Mouse (Mus musculus) lung, adult 2 months (tissue): ENCODE results near the gene Tent4a. TPM values are rescaled to one million over a fixed set of nuclear protein-coding genes. Genes with fewer than 3 reads are reported as not detected.

Experiments
- DNase-seq: peaks from one replicate; pipeline ENCODE4 v3.0.0; 2022
- H3K4me1 ChIP-seq: fragments of 200-500 bp; 2 replicates; pipeline ENCODE4 v1.6.1; 2011; ENCODE audit warnings: low read length; ENCODE audit not compliant: control insufficient read depth, insufficient read depth
- H3K4me3 ChIP-seq: fragments of 200-500 bp; replicated peaks from 2 replicates; pipeline ENCODE3; 2011; ENCODE audit warnings: low read depth, mild to moderate bottlenecking, control low read depth, low read length; ENCODE audit errors: extremely low read depth
- CTCF ChIP-seq: fragments of 200-500 bp; IDR thresholded peaks from 2 replicates; pipeline ENCODE4 v1.5.1; 2011; ENCODE audit warnings: mild to moderate bottlenecking, low read length, control low read depth; ENCODE audit not compliant: insufficient read depth
- POLR2A ChIP-seq: fragments of 200-500 bp; IDR thresholded peaks from 2 replicates; pipeline ENCODE4 v1.6.1; 2011; ENCODE audit warnings: low read depth, mild to moderate bottlenecking, control low read depth, low read length, borderline replicate concordance; ENCODE audit errors: extremely low read depth
- WGBS: fragments of 180-500 bp; shearing (Covaris S2); methylation state at CpG from one replicate; pipeline ENCODE4 v1.1.7; 2018; 5-methylcytosine and 5-hydroxymethylcytosine counted together
- polyA plus RNA-seq: library from polyadenylated mRNA; depleted of rRNA; stranded (reverse); fragments of >200 nt; gene quantifications from 2 replicates; pipeline ENCODE4 v1.2.3, GENCODE M21; 2012

Gene Tent4a
- polyA plus RNA-seq, 1 experiment: 12.0 TPM

GRCm38 (mm10) chr13:69485326-69485725, 49.1 kb downstream of the Tent4a start:
- 11% methylated on average over 6 of the region's 6 CpGs for WGBS
- H3K4me3 ChIP-seq: no peak overlapping the region
- H3K4me1 ChIP-seq: peaks cover 10% of the 10 kb centered on the region
- DNase-seq: no peak
- TF ChIP-seq CTCF: peak; percentile 46
- no peak for TF ChIP-seq POLR2A

- Histone ChIP-seq H3K4me3 (no peak overlapping the region), H3K4me1 (peaks cover 10% of the 10 kb centered on the region)
- TF ChIP-seq POLR2A (no peak), CTCF (no peak)
- WGBS: 42% methylated on average over 8 of the region's 8 CpGs
- no peak for DNase-seq
Measured at GRCm38 (mm10) chr13:69482751-69483150, 51.7 kb downstream of the Tent4a start.

- 4% methylated on average over 30 of the region's 30 CpGs for WGBS
Measured at GRCm38 (mm10) chr13:69481634-69482505, 52.5 kb downstream of the Tent4a start.

GRCm38 (mm10) chr13:69481026-69481425, 53.4 kb downstream of the Tent4a start:
- H3K4me1 ChIP-seq: peaks cover 8% of the 10 kb centered on the region; the same call in 1 of the 2 replicates
- DNase-seq: peak; percentile 10
- WGBS: 14% methylated on average over 8 of the region's 8 CpGs

More at GRCm38 (mm10) chr13:69481634-69482505, 52.5 kb downstream of the Tent4a start:
- H3K4me1 ChIP-seq: peaks cover 8% of the 10 kb centered on the region; the same call in 1 of the 2 replicates
- TF ChIP-seq POLR2A: no peak
- no peak for TF ChIP-seq CTCF
- peak overlapping the region; percentile 25 for H3K4me3 ChIP-seq
- peak; percentile 40 for DNase-seq

GRCm38 (mm10) chr13:69479906-69480305, 54.5 kb downstream of the Tent4a start:
- TF ChIP-seq POLR2A (no peak), CTCF (no peak)
- H3K4me1 ChIP-seq: peaks cover 8% of the 10 kb centered on the region; the same call in 1 of the 2 replicates
- DNase-seq: no peak
- 75% methylated on average over 2 of the region's 2 CpGs for WGBS
- H3K4me3 ChIP-seq: no peak overlapping the region

More at GRCm38 (mm10) chr13:69481026-69481425, 53.4 kb downstream of the Tent4a start:
- no peak overlapping the region for H3K4me3 ChIP-seq
- TF ChIP-seq CTCF (no peak), POLR2A (no peak)

- peaks cover 8% of the 10 kb centered on the region; the same call in 1 of the 2 replicates for H3K4me1 ChIP-seq
- no peak for DNase-seq
- 88% methylated on average over 6 of the region's 6 CpGs for WGBS
- TF ChIP-seq POLR2A (no peak), CTCF (no peak)
- H3K4me3 ChIP-seq: no peak overlapping the region
Measured at GRCm38 (mm10) chr13:69478703-69479102, 55.7 kb downstream of the Tent4a start.

- TF ChIP-seq CTCF (peak; percentile 44; the same call in 1 of the 2 replicates), POLR2A (no peak)
- no peak overlapping the region for H3K4me3 ChIP-seq
- peak; percentile 20 for DNase-seq
- WGBS: 37% methylated on average over 17 of the region's 17 CpGs
- H3K4me1 ChIP-seq: no peaks in the 10 kb centered on the region
Measured at GRCm38 (mm10) chr13:69460635-69461465, 73.6 kb downstream of the Tent4a start.

GRCm38 (mm10) chr13:69459657-69460458, 74.6 kb downstream of the Tent4a start:
- Histone ChIP-seq H3K4me1 (no peaks in the 10 kb centered on the region), H3K4me3 (no peak overlapping the region)
- TF ChIP-seq POLR2A (no peak), CTCF (peak; percentile 73)
- DNase-seq: peak; percentile 21
- WGBS: 22% methylated on average over 8 of the region's 8 CpGs

- no peak for DNase-seq
- H3K4me1 ChIP-seq: no peaks in the 10 kb centered on the region
- H3K4me3 ChIP-seq: no peak overlapping the region
- WGBS: 89% methylated on average over 2 of the region's 2 CpGs
- no peak for TF ChIP-seq POLR2A
- TF ChIP-seq CTCF: no peak
Measured at GRCm38 (mm10) chr13:69458891-69459290, 75.5 kb downstream of the Tent4a start.
